Mouse (Mus musculus) neural tube, embryonic 14.5 days (tissue): Measurements from ENCODE around the gene Tmem160. TPM values are rescaled to one million over a fixed set of nuclear protein-coding genes. Genes with fewer than 3 reads are reported as not detected.

ENCODE experiments used
- ATAC-seq: fragments of 200-750 bp; cut with Nextera tagmentation; 2 replicates; pipeline ENCODE4 v1.8.0; 2017; ENCODE audit warnings: low read depth, mild to moderate bottlenecking, moderate TSS enrichment, moderate library complexity
- H3K27ac ChIP-seq: fragments of 300-500 bp; sonication (generic); 2 replicates; pipeline ENCODE4 v1.5.1; 2014; ENCODE audit warnings: low read depth, mild to moderate bottlenecking, control low read depth, low read length, moderate library complexity, mixed read lengths
- H3K27me3 ChIP-seq: fragments of 300-500 bp; sonication (generic); 2 replicates; pipeline ENCODE4 v1.6.1; 2014; ENCODE audit warnings: low read length; ENCODE audit not compliant: control insufficient read depth, insufficient read depth
- H3K36me3 ChIP-seq: fragments of 300-500 bp; sonication (generic); 2 replicates; pipeline ENCODE4 v1.6.1; 2014; ENCODE audit warnings: low read length, mixed read lengths; ENCODE audit not compliant: control insufficient read depth, insufficient read depth
- H3K4me1 ChIP-seq: fragments of 300-500 bp; sonication (generic); 2 replicates; pipeline ENCODE4 v1.6.1; 2014; ENCODE audit warnings: low read length; ENCODE audit not compliant: control insufficient read depth, insufficient read depth
- H3K4me2 ChIP-seq: fragments of 300-500 bp; sonication (generic); 2 replicates; pipeline ENCODE4 v1.6.1; 2014; ENCODE audit warnings: mild to moderate bottlenecking, low read depth, low read length, control low read depth
- H3K4me3 ChIP-seq: fragments of 300-500 bp; sonication (generic); 2 replicates; pipeline ENCODE4 v1.5.1; 2014; ENCODE audit warnings: low read depth, low read length, control low read depth, mixed read lengths
- H3K9ac ChIP-seq: fragments of 300-500 bp; sonication (generic); replicated peaks from 2 replicates; pipeline ENCODE4 v1.6.1; 2014; ENCODE audit warnings: low read depth, mild to moderate bottlenecking, control low read depth, low read length, mixed read lengths
- H3K9me3 ChIP-seq: fragments of 300-500 bp; sonication (generic); 2 replicates; pipeline ENCODE4 v1.6.1; 2016; ENCODE audit warnings: low read length; ENCODE audit not compliant: control insufficient read depth
- WGBS: fragments of 180-500 bp; shearing (Covaris S2); extraction: QIAGEN DNeasy Blood & Tissue Kit; methylation state at CpG from one replicate; pipeline ENCODE4 v1.1.7; 2014; 5-methylcytosine and 5-hydroxymethylcytosine counted together
- polyA plus RNA-seq: library from polyadenylated mRNA; unstranded; fragments of >200 nt; fragmentation: Nextera tagmentation; extraction: Ambion mirVana; gene quantifications from 2 replicates; pipeline ENCODE4 v1.2.1, GENCODE M21; 2014

Tmem160 gene
- polyA plus RNA-seq, 1 experiment from 2014 or later: 70.4 TPM

- no peaks in the 10 kb centered on the region for H3K36me3 ChIP-seq
- no peak overlapping the region for H3K4me2 ChIP-seq
- H3K4me3 ChIP-seq: no peak overlapping the region
- no peak overlapping the region for H3K9ac ChIP-seq
- H3K27ac ChIP-seq: no peak overlapping the region
- H3K27me3 ChIP-seq: peaks cover 45% of the 10 kb centered on the region
- WGBS: 29% methylated on average over 8 of the region's 8 CpGs
- ATAC-seq: no peak
- H3K9me3 ChIP-seq: no peaks in the 10 kb centered on the region
- H3K4me1 ChIP-seq: peaks cover 10% of the 10 kb centered on the region
Observed at GRCm38 (mm10) chr7:16473847-16474246, 21.3 kb downstream of the Tmem160 start.

DNA sequence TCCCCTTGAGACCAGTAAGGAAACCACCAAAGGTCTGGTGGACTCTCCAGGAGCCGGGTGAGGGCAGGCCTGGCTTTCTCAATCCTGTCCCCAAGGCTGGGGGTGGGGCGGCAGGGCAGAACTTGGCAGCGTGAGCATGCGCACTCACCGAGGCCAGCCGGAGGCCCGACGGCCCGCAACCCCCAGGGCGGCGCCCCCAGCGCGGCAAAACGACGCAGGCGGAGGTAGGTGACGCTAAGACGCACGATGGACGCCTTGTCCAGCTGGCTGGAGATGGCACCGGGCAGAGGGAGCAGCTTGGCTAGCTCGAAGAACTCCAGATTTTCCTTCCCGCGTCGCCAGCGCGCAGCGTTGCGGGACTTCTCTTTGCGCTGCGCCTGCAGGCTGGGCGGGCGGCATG is 21.9 kb downstream of the Tmem160 start:
- H3K4me3 ChIP-seq: no peak overlapping the region
- H3K36me3 ChIP-seq: no peaks in the 10 kb centered on the region
- no peak overlapping the region for H3K9ac ChIP-seq
- H3K27ac ChIP-seq: no peak overlapping the region
- no peaks in the 10 kb centered on the region for H3K9me3 ChIP-seq
- no peak for ATAC-seq
- peaks cover 45% of the 10 kb centered on the region for H3K27me3 ChIP-seq
- 0 out of 2 replicates have a peak overlapping the region, but pooled peaks have one; percentile 2 for H3K4me2 ChIP-seq
- peaks cover 10% of the 10 kb centered on the region for H3K4me1 ChIP-seq
- WGBS: 4% methylated on average over 33 of the region's 33 CpGs

GRCm38 (mm10) chr7:16475321-16475720 is 22.7 kb downstream of the Tmem160 start:
- Histone ChIP-seq H3K4me1 (peaks cover 10% of the 10 kb centered on the region), H3K36me3 (no peaks in the 10 kb centered on the region), H3K9ac (no peak overlapping the region; the same call in 1 of the 2 replicates), H3K27ac (no peak overlapping the region), H3K27me3 (peaks cover 45% of the 10 kb centered on the region), H3K4me2 (peak overlapping the region; percentile 42), H3K9me3 (no peaks in the 10 kb centered on the region), H3K4me3 (peak overlapping the region; percentile 20)
- WGBS: 3% methylated on average over 23 of the region's 23 CpGs
- no peak for ATAC-seq

DNA sequence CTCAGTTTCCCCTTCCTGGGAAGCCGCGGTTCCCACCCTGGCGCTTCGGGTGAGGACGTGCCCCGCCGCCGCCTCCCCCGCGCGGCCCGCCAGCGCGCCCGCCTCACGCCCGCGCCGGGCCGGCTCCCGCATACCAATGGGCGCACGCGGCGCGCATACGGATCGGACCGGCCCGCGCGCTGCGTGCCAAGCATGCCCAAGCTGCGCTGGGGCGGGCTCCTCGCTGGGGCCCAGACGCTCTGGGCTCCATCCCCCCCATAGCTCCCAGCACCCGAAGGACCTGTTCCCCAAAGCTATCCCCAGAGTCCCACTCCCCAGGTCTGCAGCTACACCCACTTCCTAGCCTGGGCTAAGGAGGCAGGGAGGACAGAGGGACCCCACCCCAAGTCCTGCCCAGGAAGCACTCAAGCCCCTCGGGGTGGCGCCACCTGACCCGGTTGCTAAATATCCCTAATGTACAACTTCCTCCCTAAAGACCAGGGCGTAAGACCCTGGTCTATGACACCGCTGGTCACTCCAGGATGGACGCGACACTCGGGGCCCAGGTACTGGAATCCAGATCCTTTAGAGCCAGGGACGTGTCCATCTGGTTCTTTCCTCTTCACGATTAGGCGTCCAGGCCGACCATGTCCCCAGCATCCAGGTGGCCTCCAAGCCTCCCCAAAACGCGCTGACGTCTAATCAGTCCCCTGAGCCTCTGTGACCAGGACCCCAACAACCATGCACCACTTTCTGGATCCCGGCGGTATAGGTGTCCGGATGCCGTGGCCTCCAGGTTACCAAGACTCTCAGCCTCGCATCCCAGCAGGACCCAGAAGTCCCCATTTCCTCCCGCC is 23.4 kb downstream of the Tmem160 start:
- Histone ChIP-seq H3K9ac (no peak overlapping the region; the same call in 1 of the 2 replicates), H3K4me3 (peak overlapping the region; percentile 23), H3K4me2 (peak overlapping the region; percentile 47), H3K27ac (no peak overlapping the region), H3K4me1 (peaks cover 10% of the 10 kb centered on the region), H3K27me3 (peaks cover 42% of the 10 kb centered on the region), H3K9me3 (no peaks in the 10 kb centered on the region), H3K36me3 (no peaks in the 10 kb centered on the region)
- ATAC-seq: peak; percentile 25; the same call in 1 of the 2 replicates
- 2% methylated on average over 41 of the region's 59 CpGs for WGBS

GRCm38 (mm10) chr7:16476600-16476989 is 24.0 kb downstream of the Tmem160 start:
- WGBS: 1% methylated on average over 34 of the region's 34 CpGs

GRCm38 (mm10) chr7:16477628-16478027 is 25.0 kb downstream of the Tmem160 start, which contains the start of gene Npas1:
Gene Npas1 (minus strand): TSS chr7:16477728.
- no peak for ATAC-seq
- no peaks in the 10 kb centered on the region for H3K36me3 ChIP-seq
- 94% methylated on average over 8 of the region's 8 CpGs for WGBS
- H3K4me3 ChIP-seq: peak within 1 kb of the TSS; percentile 23; the same call in 1 of the 2 replicates
- peak within 1 kb of the TSS; percentile 47 for H3K4me2 ChIP-seq
- peaks cover 41% of the 10 kb centered on the region for H3K27me3 ChIP-seq
- H3K9me3 ChIP-seq: no peaks in the 10 kb centered on the region
- no peak within 1 kb of the TSS for H3K9ac ChIP-seq
- H3K4me1 ChIP-seq: peaks cover 10% of the 10 kb centered on the region
- no peak within 1 kb of the TSS for H3K27ac ChIP-seq

More at GRCm38 (mm10) chr7:16476600-16476989, 24.0 kb downstream of the Tmem160 start:
- Histone ChIP-seq H3K27me3 (peaks cover 41% of the 10 kb centered on the region), H3K27ac (no peak overlapping the region), H3K36me3 (no peaks in the 10 kb centered on the region), H3K4me3 (peak overlapping the region; percentile 23; the same call in 1 of the 2 replicates), H3K9ac (no peak overlapping the region), H3K9me3 (no peaks in the 10 kb centered on the region), H3K4me1 (peaks cover 10% of the 10 kb centered on the region), H3K4me2 (peak overlapping the region; percentile 47)
- 0 out of 2 replicates have a peak, but pooled peaks have one; percentile 3 for ATAC-seq

GRCm38 (mm10) chr7:16488816-16489215 is 36.2 kb downstream of the Tmem160 start:
- Histone ChIP-seq H3K9ac (no peak overlapping the region), H3K4me1 (no peaks in the 10 kb centered on the region), H3K36me3 (no peaks in the 10 kb centered on the region), H3K27ac (no peak overlapping the region), H3K9me3 (no peaks in the 10 kb centered on the region), H3K4me2 (no peak overlapping the region), H3K27me3 (no peaks in the 10 kb centered on the region), H3K4me3 (no peak overlapping the region)
- ATAC-seq: no peak

GRCm38 (mm10) chr7:16489948-16490347 is 37.4 kb downstream of the Tmem160 start:
- WGBS: 84% methylated on average over 9 of the region's 9 CpGs
- Histone ChIP-seq H3K4me3 (no peak overlapping the region), H3K4me1 (no peaks in the 10 kb centered on the region), H3K27ac (no peak overlapping the region), H3K9me3 (no peaks in the 10 kb centered on the region), H3K27me3 (no peaks in the 10 kb centered on the region), H3K36me3 (no peaks in the 10 kb centered on the region; the same call in 1 of the 2 replicates), H3K9ac (no peak overlapping the region), H3K4me2 (no peak overlapping the region)
- no peak for ATAC-seq

- no peaks in the 10 kb centered on the region for H3K27me3 ChIP-seq
- no peak overlapping the region for H3K4me3 ChIP-seq
- ATAC-seq: peak; percentile 33; the same call in 1 of the 2 replicates
- no peak overlapping the region for H3K4me2 ChIP-seq
- no peaks in the 10 kb centered on the region for H3K9me3 ChIP-seq
- H3K36me3 ChIP-seq: peaks cover 18% of the 10 kb centered on the region
- H3K9ac ChIP-seq: no peak overlapping the region
- H3K4me1 ChIP-seq: no peaks in the 10 kb centered on the region
- no peak overlapping the region for H3K27ac ChIP-seq
- WGBS: 28% methylated on average over 3 of the region's 3 CpGs
Observed at GRCm38 (mm10) chr7:16491759-16492158, 39.2 kb downstream of the Tmem160 start.
